Comparison of ENCODE assay signal across 22 mouse cellular contexts in the genomic region with DNA sequence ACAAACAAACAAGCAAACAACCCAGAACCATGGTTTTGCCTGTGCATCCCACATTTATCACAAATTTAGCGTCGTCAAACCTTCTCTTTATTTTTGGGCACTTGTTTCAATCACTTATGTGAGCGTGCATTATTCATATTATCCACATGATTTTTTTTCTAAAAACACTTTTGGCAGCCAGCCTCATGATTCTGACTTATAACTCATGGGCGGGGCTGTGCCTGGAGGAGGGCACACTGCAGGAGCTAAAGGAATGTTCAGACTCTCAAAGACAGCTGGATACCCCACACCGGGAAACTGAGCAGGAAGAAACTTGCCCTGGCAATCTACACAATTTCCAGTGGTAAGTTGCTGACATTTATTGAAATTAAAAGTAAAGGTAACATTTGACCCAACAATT.
A peak's percentile ranks its signal among the peaks of the same experiment; 100 is the strongest.
DNase-seq lines count a peak whose midpoint lies in the region; ATAC-seq and TF ChIP-seq lines count a peak whose summit lies in the region.
"Had no signal": no experiment of that assay in that cellular context is flagged by ENCODE, and none has a peak within 500 bp of the region (broad histone marks: within the 10 kb centered on the region; RNA-seq: fewer than 3 reads in every experiment).

No protein-coding gene starts in this region.

- no peaks in the 10 kb centered on the region for H3K36me3 ChIP-seq in myocyte (ENCODE audit: control insufficient read depth, insufficient read depth)
- no peaks in the 10 kb centered on the region for H3K36me3 ChIP-seq in intestine, embryonic 15.5 days
- H3K36me3 ChIP-seq: forebrain, embryonic 10.5 days; limb, embryonic 12.5 days; liver, embryonic 15.5 days; midbrain, embryonic 13.5 days; neural tube, embryonic 13.5 days; stomach, embryonic 15.5 days had no signal

- no peak for TF ChIP-seq POLR2A in myocyte (IDR thresholded peaks at IDR 0.05; ENCODE audit: insufficient read length, low read depth)

- H3K27me3 ChIP-seq in myocyte (ENCODE audit: control insufficient read depth, insufficient read depth, insufficient read length), result no peaks in the 10 kb centered on the region
- H3K27me3 ChIP-seq in intestine, embryonic 15.5 days (replicated peaks), result no peaks in the 10 kb centered on the region
- H3K27me3 ChIP-seq: limb, embryonic 12.5 days; liver, embryonic 15.5 days; midbrain, embryonic 13.5 days; neural tube, embryonic 13.5 days; stomach, embryonic 15.5 days had no signal

- intact Hi-C loops in left cerebral cortex, postnatal 25 days (cut with DNase I), result no loop called here
- intact Hi-C loops in left cerebral cortex, postnatal 36 days (cut with DNase I), result no loop called here

- ATAC-seq in intestine, embryonic 15.5 days, result no peak
- ATAC-seq: midbrain, embryonic 13.5 days had no signal

- no peak overlapping the region for H3K9ac ChIP-seq in intestine, embryonic 15.5 days
- H3K9ac ChIP-seq: limb, embryonic 12.5 days; liver, embryonic 15.5 days; midbrain, embryonic 13.5 days; neural tube, embryonic 13.5 days; stomach, embryonic 15.5 days had no signal

- H3K4me3 ChIP-seq in myocyte, result no peak overlapping the region
- no peak overlapping the region for H3K4me3 ChIP-seq in intestine, embryonic 15.5 days (replicated peaks)
- H3K4me3 ChIP-seq: forebrain, embryonic 10.5 days; heart, adult 2 months; limb, embryonic 12.5 days; liver, embryonic 15.5 days; midbrain, embryonic 13.5 days; neural tube, embryonic 13.5 days; stomach, embryonic 15.5 days had no signal

- H3K9me3 ChIP-seq in intestine, embryonic 15.5 days, result no peaks in the 10 kb centered on the region
- H3K9me3 ChIP-seq: forebrain, embryonic 10.5 days; limb, embryonic 12.5 days; liver, embryonic 15.5 days; midbrain, embryonic 13.5 days; neural tube, embryonic 13.5 days; stomach, embryonic 15.5 days had no signal

- peak overlapping the region; percentile 44 for H3K4me2 ChIP-seq in myocyte (ENCODE audit: low read depth)
- no peak overlapping the region for H3K4me2 ChIP-seq in intestine, embryonic 15.5 days (replicated peaks)
- H3K4me2 ChIP-seq: limb, embryonic 12.5 days; liver, embryonic 15.5 days; midbrain, embryonic 13.5 days; neural tube, embryonic 13.5 days; stomach, embryonic 15.5 days had no signal

- H3K4me1 ChIP-seq in intestine, embryonic 15.5 days (replicated peaks), result no peaks in the 10 kb centered on the region
- H3K4me1 ChIP-seq: forebrain, embryonic 10.5 days; midbrain, embryonic 13.5 days; neural tube, embryonic 13.5 days; stomach, embryonic 15.5 days had no signal

- no peak overlapping the region for H3K27ac ChIP-seq in intestine, embryonic 15.5 days
- H3K27ac ChIP-seq: forebrain, embryonic 10.5 days; heart, adult 2 months; kidney, postnatal 0 days; limb, embryonic 12.5 days; liver, embryonic 15.5 days; midbrain, embryonic 13.5 days; neural tube, embryonic 13.5 days; stomach, embryonic 15.5 days had no signal

- DNase-seq in cerebellum, adult 9-10 months, result peak; percentile 43
- DNase-seq in cerebellum, adult 11 months, result no peak
- peak; percentile 6 to 41 for DNase-seq in left cerebral cortex, postnatal 25 days (ENCODE audit: low spot score in 2 of 2)
- no peak for DNase-seq in left cerebral cortex, postnatal 36 days (ENCODE audit: low spot score in 2 of 2)
- DNase-seq in adipocyte (ENCODE audit: low spot score), result peak; percentile 15
- no peak for DNase-seq in gastrocnemius, postnatal 25 days
- DNase-seq: B cell, adult 2 months; gastrocnemius, postnatal 10 days; heart, adult 2 months; heart, postnatal 10 days; kidney, adult 18-20 months; lung, postnatal 10 days; thymus, postnatal 14 days had no signal

- 74% methylated on average over 5 of the region's 5 CpGs for WGBS in intestine, embryonic 15.5 days

- H3K79me2 ChIP-seq in myocyte (ENCODE audit: control insufficient read depth, insufficient read depth), result no peaks in the 10 kb centered on the region

- no peak overlapping the region for H3ac ChIP-seq in myocyte (ENCODE audit: control insufficient read depth, insufficient read length)

TF ChIP-seq in myocyte, 11 proteins besides CTCF, POLR2A, EP300 and RAD21:
- TF ChIP-seq E2F4 (IDR thresholded peaks at IDR 0.05; ENCODE audit: insufficient read depth), result no peak
- no peak for TF ChIP-seq TCF3 (IDR thresholded peaks at IDR 0.05; ENCODE audit: insufficient read length, low read depth)
- no peak for TF ChIP-seq SRF (IDR thresholded peaks at IDR 0.05; ENCODE audit: control insufficient read depth, insufficient read length, low read depth)

Comparison
In these comparisons a context has a peak if more than half of its experiments do, and no peak if none do; other contexts are left out.
1. DNase-seq: peak in cerebellum, adult 9-10 months (single experiment), left cerebral cortex, postnatal 25 days (2 of 2) and adipocyte (single experiment); none in cerebellum, adult 11 months (single experiment), left cerebral cortex, postnatal 36 days (0 of 2) and gastrocnemius, postnatal 25 days (single experiment).